Mouse (Mus musculus) bone marrow, adult 2 months (tissue): ENCODE data around the gene Stra8.

ENCODE experiments used
- CTCF ChIP-seq: fragments of 200-500 bp; IDR thresholded peaks from 2 replicates; pipeline ENCODE4 v1.5.1; 2011; ENCODE audit warnings: low read length, control low read depth; ENCODE audit not compliant: control insufficient read depth, insufficient read depth
- POLR2A ChIP-seq: fragments of 200-500 bp; IDR thresholded peaks from 2 replicates; pipeline ENCODE4 v1.6.1; 2011; ENCODE audit warnings: low read depth, mild to moderate bottlenecking, control low read depth, low read length, borderline replicate concordance; ENCODE audit not compliant: control insufficient read depth

GRCm38 (mm10) chr6:34902578-34902977 is 17.4 kb upstream of the Stra8 start:
- TF ChIP-seq POLR2A: no peak
- TF ChIP-seq CTCF: no peak
